Mouse (Mus musculus) heart, postnatal 10 days (tissue): ENCODE measurements at regions not wholly inside any gene's neighbourhood (a gene's known extent, or its start where the extent isn't known, plus 50 kb on each side); places are given as distances from the start of the nearest gene placed in this dataset.

Experiments
- DNase-seq, 2 experiments: peaks; one replicate each; pipeline ENCODE4 v3.0.0; 2021
- intact Hi-C: fragments of 180-260 bp; cut with DNase I; formaldehyde crosslinking; loops from one replicate; pipeline ENCODE4 v1.15.1; 2025

- peak; percentile 23 to 30 for DNase-seq
- intact Hi-C loops = no loop called here
These were observed 321.0 kb upstream of the Rnaseh2b start for GRCm38 (mm10) chr14:61971100-61972088.

DNA sequence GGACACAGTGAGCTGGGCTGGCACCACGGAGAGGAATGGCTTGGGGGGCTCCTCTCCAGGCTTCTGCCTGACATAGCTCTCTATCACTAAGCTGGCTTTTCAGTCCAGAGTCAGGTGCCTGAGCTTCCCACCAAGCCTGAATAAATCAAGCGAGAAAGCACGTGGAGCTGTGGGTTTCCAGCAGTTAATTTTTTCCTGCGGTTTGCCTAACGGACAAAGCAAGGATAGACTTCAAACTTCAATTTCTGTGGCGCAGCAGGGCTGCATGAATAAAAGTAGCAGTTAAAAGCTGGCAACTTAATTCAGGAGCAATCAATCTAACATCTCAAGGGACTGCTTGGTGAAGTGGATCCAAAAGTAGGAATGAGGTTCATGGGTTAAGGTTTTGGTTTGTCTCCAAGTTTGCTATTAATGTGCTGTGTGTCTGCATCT lies 317.1 kb upstream of the Rnaseh2b start:
- no peak for DNase-seq
- intact Hi-C loops = no loop called here

DNA sequence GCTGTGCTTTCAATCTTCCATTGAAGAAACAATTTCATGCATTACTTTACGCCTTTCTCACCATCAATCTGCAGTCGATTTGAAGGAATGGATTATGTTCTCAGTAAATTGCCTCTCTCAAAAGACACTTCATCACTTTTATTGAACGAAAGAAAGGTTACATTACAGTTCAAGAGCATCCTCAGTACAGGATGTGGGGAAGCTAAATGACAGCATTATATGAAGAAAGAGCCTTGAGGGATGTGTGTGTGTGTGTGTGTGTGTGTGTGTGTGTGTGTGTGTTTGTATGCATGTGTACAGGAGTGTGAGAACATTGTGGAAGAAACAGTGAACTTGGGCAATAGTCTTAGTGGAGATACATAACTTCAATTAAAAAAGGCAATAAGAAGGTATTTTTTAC lies 311.8 kb upstream of the Rnaseh2b start:
- DNase-seq = no peak
- intact Hi-C loops = no loop called here

GRCm38 (mm10) chr14:61985575-61985974 lies 306.8 kb upstream of the Rnaseh2b start:
- intact Hi-C loops = no loop called here

GRCm38 (mm10) chr14:61986203-61986602 lies 306.2 kb upstream of the Rnaseh2b start:
- intact Hi-C loops = no loop called here
- DNase-seq = no peak

More at GRCm38 (mm10) chr14:61985575-61985974, 306.8 kb upstream of the Rnaseh2b start:
- DNase-seq = no peak

DNA sequence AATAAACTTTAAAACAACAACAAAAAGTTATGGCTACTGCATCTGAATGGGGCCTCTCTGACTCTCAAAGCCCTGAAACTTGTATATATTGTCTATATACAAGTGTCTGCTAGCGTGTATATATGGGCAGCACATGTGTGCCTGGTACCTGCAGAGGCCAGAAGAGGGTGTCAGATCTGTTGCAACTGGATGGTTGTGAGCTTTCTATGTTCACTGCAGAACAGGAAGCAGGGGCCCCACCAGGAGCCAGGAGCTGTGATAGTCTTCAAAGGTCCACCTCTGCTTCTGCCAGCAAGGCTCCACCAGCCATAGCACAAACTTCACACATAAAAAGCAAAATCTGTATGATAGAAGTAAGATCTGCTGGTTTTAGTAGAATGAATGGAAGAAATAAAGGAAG lies 297.1 kb upstream of the Rnaseh2b start:
- no peak for DNase-seq
- intact Hi-C loops = no loop called here

DNA sequence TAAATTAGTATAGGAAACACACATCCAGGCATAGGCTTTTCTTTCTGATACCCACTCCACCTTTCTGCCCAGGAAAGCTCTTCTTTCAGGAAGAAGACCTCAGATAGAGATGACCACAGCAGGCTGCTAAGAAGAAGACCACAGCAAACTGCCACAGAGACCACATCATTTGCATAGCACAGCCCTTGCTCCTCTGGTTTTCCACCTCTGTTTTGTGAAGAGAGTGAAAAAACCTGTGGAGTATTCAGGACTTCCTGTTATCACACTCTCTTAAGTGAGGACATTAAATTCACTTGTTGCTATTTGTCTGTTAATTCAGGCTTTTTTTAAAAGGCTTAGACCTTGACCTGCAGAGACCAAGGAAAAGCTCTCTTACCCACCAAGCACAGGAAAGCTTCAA lies 294.7 kb upstream of the Rnaseh2b start:
- intact Hi-C loops = no loop called here
- no peak for DNase-seq

GRCm38 (mm10) chr14:61998259-61998658 lies 294.1 kb upstream of the Rnaseh2b start:
- DNase-seq = no peak
- intact Hi-C loops = no loop called here

- intact Hi-C loops = no loop called here
- peak; percentile 5 to 17 for DNase-seq
These were observed 290.9 kb upstream of the Rnaseh2b start for GRCm38 (mm10) chr14:62001481-62001949.

DNA sequence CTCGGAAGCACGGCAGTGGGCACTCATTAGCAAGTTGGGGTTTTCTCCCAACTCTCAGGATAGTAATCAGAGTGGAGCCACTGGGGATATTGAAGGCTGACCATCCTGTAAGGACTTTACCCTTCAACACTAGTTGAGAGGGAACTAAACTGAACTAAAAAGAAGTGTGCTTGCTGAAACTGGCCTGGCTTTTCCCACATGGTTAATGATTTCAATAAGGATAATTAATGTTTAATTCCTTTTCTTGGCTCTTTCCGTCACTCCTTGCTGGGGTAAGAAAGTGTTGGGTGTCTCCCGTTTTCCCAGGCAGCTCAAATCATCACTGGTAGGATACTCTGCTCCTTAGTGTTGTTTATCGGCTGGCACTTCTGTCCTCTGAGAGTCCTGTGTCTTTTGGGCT lies 290.3 kb upstream of the Rnaseh2b start:
- DNase-seq = no peak

DNA sequence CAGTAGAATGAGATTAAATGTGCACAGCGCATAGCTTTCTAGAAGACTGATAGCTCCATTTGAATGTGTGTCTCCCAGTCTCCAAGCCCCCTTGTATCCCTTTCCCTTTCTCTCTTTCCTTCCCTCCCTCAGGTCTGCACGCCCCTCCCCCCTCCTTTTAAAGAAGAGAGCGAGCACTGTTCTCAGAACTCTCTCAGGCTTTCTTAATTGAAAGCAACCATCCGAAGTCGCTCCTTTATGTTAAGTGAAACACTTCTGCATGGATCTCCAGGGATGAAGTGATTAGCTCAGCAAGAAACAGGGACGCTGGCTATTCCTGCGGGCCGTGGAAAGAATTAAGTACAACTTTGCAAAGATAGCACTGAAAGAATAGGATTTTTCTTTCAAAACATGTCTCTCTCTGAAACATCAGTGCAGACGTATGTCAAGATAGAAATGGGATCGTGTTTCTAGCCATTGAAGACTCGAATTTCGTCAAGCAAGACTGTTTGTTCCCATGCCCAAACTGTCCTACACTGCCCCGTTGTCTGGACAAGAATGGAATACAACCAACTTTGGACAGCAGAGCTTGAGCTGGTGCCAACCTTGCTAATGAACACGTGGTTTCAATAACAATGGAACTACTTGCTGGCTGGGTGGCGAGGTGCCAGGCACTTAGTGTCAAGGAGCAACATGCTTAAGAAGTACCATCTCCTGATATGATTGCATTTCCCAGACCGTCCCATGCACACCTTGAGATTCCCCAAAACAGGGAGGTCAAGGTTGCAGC lies 289.2 kb upstream of the Rnaseh2b start:
- intact Hi-C loops = no loop called here
- DNase-seq = peak; percentile 20 to 29

More for the DNA sequence above, 290.3 kb upstream of the Rnaseh2b start:
- intact Hi-C loops = no loop called here

DNA sequence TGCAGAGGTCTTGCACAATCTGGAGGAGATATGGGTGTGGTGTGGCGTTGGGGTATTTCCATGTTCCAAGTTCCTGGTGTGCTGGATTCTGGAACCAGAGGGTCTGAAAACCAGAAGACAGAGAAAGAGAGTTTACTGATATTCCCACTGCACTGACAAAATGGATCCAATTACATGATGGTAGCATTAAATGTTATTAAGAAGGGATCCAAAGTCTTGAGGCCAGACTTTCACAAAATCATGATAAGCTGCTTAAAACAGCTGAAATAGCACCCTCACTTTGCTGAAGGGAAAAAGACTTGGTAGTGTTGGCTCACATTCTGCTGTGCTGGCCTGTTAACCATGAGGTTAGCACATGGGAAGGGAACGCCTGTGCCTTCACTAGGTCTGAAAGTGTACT lies 288.6 kb upstream of the Rnaseh2b start:
- intact Hi-C loops = no loop called here
- no peak for DNase-seq

GRCm38 (mm10) chr14:62008707-62009106 lies 283.7 kb upstream of the Rnaseh2b start:
- intact Hi-C loops = no loop called here
- DNase-seq = no peak

GRCm38 (mm10) chr14:62018804-62019203 lies 273.6 kb upstream of the Rnaseh2b start:
- intact Hi-C loops = no loop called here
- DNase-seq = no peak

GRCm38 (mm10) chr14:62020996-62021395 lies 271.4 kb upstream of the Rnaseh2b start:
- DNase-seq = no peak
- intact Hi-C loops = no loop called here

GRCm38 (mm10) chr14:62022193-62022592 lies 270.2 kb upstream of the Rnaseh2b start:
- no peak for DNase-seq
- intact Hi-C loops = no loop called here

GRCm38 (mm10) chr14:62023022-62023421 lies 269.4 kb upstream of the Rnaseh2b start:
- intact Hi-C loops = no loop called here
- DNase-seq = no peak

- intact Hi-C loops = no loop called here
These were observed 264.6 kb upstream of the Rnaseh2b start for GRCm38 (mm10) chr14:62027751-62028279.

GRCm38 (mm10) chr14:62030059-62030458 lies 262.3 kb upstream of the Rnaseh2b start:
- intact Hi-C loops = no loop called here
- no peak for DNase-seq

More at GRCm38 (mm10) chr14:62027751-62028279, 264.6 kb upstream of the Rnaseh2b start:
- DNase-seq = peak; percentile 19 to 23

GRCm38 (mm10) chr14:62033661-62034060 lies 258.7 kb upstream of the Rnaseh2b start:
- intact Hi-C loops = no loop called here
- no peak for DNase-seq

DNA sequence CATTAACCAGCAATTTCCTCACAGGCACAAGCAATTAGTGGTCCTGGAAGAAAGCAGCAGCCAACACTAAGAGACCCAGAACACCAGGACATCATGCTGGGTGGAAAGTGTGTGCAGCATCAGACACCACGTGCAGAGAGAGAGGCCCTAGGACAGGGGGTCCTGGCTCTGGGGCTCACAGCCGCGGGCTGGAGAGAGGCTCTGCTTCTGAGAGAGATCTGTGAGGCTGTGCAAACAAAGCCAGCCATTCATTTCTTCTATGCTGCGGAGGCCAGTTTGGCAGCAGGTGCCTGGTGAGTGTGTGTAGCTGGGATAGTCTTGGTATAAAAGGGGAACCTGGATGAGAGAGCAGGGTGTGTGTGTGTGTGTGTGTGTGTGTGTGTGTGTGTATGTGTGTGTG lies 257.7 kb upstream of the Rnaseh2b start:
- intact Hi-C loops = no loop called here
- DNase-seq = no peak
